Mouse (Mus musculus): ENCODE results near the gene Plcb1.

DNA sequence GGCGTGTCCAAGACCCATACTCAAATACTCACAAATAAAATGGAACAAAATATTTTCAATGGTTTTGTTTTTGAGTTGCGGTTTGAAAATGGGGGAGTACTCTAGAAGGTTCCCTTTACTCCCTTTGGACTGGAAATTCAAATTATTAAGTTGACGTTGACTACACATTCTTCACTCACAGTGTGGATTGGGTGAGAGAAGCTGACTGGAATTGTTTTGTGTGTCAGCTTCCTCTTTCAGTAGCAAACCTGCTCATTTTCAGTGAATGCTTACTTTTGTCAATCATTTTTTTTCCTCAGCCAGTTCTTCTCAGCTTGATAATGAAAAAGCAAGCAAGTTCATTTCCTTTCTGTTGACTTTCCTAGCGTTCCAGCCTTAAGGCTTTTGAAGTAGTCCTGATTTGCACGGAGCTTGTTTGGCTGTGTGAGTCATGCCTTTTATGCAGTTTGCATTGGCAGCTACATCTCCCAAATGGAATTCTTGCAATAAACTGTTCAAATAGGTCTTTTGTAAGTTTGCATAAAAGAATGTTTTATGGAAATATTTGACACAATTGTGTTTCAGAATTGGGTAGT, 306.8 kb downstream of the Plcb1 start:
- TF ChIP-seq EP300 (IDR thresholded peaks at IDR 0.05; ENCODE audit: low read depth) (no peak), CTCF (IDR thresholded peaks at IDR 0.05; ENCODE audit: low read depth) (no peak)
